Mouse (Mus musculus) kidney, adult 2 months (tissue): ENCODE measurements around the gene Tm9sf2. TPM values are rescaled to one million over a fixed set of nuclear protein-coding genes. Genes with fewer than 3 reads are reported as not detected.
"Not testable (repeated sequence)": the region's sequence is repeated elsewhere in the genome, so short reads cannot be mapped to it uniquely, and the experiment has no call there.

Experiments
- DNase-seq: peaks from one replicate; pipeline ENCODE4 v3.0.0; 2021
- H3K27ac ChIP-seq: fragments of 200-500 bp; 2 replicates; pipeline ENCODE4 v1.5.1; 2012; ENCODE audit warnings: low read depth, low read length, control low read depth, inconsistent platforms; ENCODE audit not compliant: insufficient read depth
- H3K27me3 ChIP-seq: fragments of 200-500 bp; replicated peaks from 2 replicates; pipeline ENCODE4 v1.6.1; 2012; ENCODE audit warnings: mild to moderate bottlenecking, moderate library complexity, low read length, inconsistent platforms; ENCODE audit not compliant: control insufficient read depth, insufficient read depth
- H3K36me3 ChIP-seq: fragments of 200-500 bp; 2 replicates; pipeline ENCODE4 v1.6.1; 2012; ENCODE audit warnings: mild to moderate bottlenecking, moderate library complexity, low read length, inconsistent platforms; ENCODE audit not compliant: control insufficient read depth, insufficient read depth
- H3K4me1 ChIP-seq: fragments of 200-500 bp; 2 replicates; pipeline ENCODE4 v1.6.1; 2011; ENCODE audit warnings: low read length; ENCODE audit not compliant: control insufficient read depth, insufficient read depth
- H3K4me3 ChIP-seq: fragments of 200-500 bp; 2 replicates; pipeline ENCODE4 v1.5.1; 2011; ENCODE audit warnings: mild to moderate bottlenecking, low read depth, low read length, control low read depth; ENCODE audit not compliant: insufficient read depth
- CTCF ChIP-seq: fragments of 200-500 bp; conservative IDR thresholded peaks from 2 replicates; pipeline ENCODE4 v1.5.1; 2011; ENCODE audit warnings: low read depth, mild to moderate bottlenecking, control low read depth, low read length, moderate library complexity, mixed read lengths; ENCODE audit not compliant: insufficient read depth, insufficient read length
- POLR2A ChIP-seq: fragments of 200-500 bp; IDR thresholded peaks from one replicate; pipeline ENCODE4 v1.6.1; 2011; ENCODE audit warnings: low read depth, low read length, control low read depth
- WGBS: fragments of 180-500 bp; shearing (Covaris S2); methylation state at CpG from one replicate; pipeline ENCODE4 v1.1.7; 2018; 5-methylcytosine and 5-hydroxymethylcytosine counted together
- polyA plus RNA-seq: library from polyadenylated mRNA; depleted of rRNA; stranded (reverse); fragments of >200 nt; gene quantifications from 2 replicates; pipeline ENCODE4 v1.2.3, GENCODE M21; 2012

Gene Tm9sf2
- polyA plus RNA-seq, 1 experiment: 136 TPM

GRCm38 (mm10) chr14:122099584-122099983 lies 7.3 kb upstream of the Tm9sf2 start:
- TF ChIP-seq POLR2A (no peak), CTCF (no peak)
- Histone ChIP-seq H3K27me3 (no peaks in the 10 kb centered on the region), H3K4me1 (peaks cover 2% of the 10 kb centered on the region; the same call in 1 of the 2 replicates), H3K27ac (no peak overlapping the region), H3K36me3 (no peaks in the 10 kb centered on the region), H3K4me3 (no peak overlapping the region)
- no peak for DNase-seq
- WGBS: 72% methylated on average over 4 of the region's 4 CpGs

DNA sequence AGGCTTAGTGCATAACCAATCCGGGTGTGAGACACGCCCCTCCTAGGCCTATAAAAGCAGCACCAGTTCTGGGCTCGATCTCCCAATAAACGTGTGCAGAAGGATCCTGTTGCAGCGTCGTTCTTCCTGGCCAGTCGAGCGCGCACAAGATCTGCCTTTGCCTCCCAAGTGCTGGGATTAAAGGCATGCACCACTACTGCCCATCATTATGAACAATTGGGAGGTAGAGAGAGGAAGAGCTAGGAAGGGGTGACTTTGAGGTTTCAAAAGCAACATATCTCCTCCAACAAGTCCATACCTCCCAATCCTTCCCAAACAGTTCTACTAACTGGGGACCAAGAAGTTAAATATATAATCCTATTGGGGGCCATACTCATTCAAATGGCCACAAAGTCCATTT lies 4.9 kb upstream of the Tm9sf2 start:
- 71% methylated on average over 9 of the region's 9 CpGs for WGBS
- not testable (repeated sequence) for H3K27me3 ChIP-seq, DNase-seq, H3K4me3 ChIP-seq, H3K4me1 ChIP-seq, H3K36me3 ChIP-seq, H3K27ac ChIP-seq

- H3K4me3 ChIP-seq: peak overlapping the region; percentile 51
- TF ChIP-seq CTCF: no peak
- peak; percentile 86 for TF ChIP-seq POLR2A
- peaks cover 9% of the 10 kb centered on the region; the same call in 1 of the 2 replicates for H3K4me1 ChIP-seq
- DNase-seq: peak; percentile 98
- H3K27ac ChIP-seq: peak overlapping the region; percentile 77
- 1% methylated on average over 24 of the region's 24 CpGs for WGBS
- no peaks in the 10 kb centered on the region for H3K27me3 ChIP-seq
- H3K36me3 ChIP-seq: no peaks in the 10 kb centered on the region
These were observed 2.0 kb upstream of the Tm9sf2 start for GRCm38 (mm10) chr14:122104881-122105280.

DNA sequence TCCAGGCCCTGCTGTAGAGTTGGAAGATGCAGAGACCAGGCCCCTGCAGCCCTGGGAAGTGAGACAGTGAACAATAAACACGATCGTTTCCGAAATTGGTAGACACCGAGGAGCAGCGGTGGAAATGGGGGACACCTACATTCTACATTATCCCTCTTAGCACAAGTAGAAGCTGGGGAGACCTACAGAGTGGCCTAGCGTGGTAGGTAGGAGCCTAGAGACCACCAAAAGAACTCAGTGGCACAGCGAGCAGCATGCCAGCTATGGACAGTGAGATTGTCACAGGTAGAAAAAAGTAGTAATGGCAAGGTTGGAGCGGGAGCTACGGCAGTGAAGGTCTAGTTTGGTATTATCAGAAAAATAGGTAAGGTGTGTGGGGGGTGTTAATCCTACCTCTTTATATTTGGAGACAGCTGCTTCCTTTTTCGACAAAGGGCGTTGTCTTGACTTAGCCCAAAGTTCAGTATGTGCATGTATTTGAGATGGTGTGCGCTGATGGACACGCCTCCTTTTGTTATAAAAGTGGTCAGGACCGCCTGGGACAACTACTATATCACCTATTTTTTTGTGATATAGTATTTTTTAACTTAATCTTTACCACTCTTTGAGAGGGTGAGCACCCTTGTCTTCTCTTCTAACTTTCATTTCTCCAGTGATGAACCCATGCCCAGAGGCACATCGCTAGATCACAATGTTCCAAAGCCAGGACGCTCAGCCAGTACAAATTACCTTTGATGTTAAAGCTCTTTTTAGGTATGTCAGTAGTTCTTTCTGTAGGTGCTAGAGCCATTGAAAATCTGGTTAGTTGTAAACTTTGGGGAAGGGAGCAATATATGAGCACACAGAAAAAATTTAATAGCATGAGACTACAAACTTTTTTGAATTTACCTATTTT lies 1.2 kb upstream of the Tm9sf2 start:
- Histone ChIP-seq H3K27ac (peak overlapping the region; percentile 77), H3K27me3 (no peaks in the 10 kb centered on the region), H3K36me3 (no peaks in the 10 kb centered on the region), H3K4me1 (peaks cover 9% of the 10 kb centered on the region; the same call in 1 of the 2 replicates), H3K4me3 (peak overlapping the region; percentile 51)
- DNase-seq: no peak
- 70% methylated on average over 16 of the region's 16 CpGs for WGBS
- TF ChIP-seq POLR2A (no peak), CTCF (no peak)

DNA sequence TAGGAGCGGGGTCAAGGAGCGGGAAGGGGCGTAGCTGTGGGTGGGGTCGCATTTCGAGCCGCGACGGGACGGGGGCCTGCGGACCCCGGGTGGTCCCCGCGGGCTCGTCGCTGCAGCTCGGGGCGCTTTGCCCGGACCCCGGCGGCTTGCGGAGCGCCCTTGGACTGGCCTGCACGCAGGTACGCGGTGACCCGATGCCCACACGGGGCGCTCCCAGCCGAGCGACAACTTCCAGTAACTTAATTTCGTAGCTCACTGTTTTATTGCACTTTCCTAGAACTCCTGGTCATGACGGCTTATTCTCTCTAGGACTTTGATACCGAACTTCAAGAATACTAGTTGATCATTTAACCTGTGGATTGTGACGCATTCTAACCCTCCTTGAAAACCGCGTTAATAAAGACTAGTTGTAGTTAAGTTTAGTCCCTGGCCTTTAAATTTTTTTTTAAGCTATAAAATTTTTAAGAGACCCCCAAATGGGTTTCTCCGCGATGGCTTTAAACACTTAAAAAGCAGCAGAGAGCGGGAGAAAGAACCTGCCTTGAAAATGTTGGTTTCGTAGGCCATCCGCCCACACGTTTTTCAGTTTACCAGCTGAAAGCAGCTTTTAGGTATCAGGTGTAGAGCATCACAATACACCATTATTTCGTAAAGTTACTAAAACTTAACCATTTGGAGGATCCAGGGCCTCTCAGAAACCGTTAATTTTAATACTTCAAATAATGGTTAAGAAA lies 810 bp downstream of the Tm9sf2 start:
- TF ChIP-seq POLR2A (peak; percentile 11), CTCF (no peak; the same call in 1 of the 2 replicates)

GRCm38 (mm10) chr14:122111681-122112080 lies 4.8 kb downstream of the Tm9sf2 start:
- no peak for DNase-seq
- Histone ChIP-seq H3K4me3 (no peak overlapping the region), H3K27me3 (no peaks in the 10 kb centered on the region), H3K27ac (no peak overlapping the region), H3K36me3 (no peaks in the 10 kb centered on the region), H3K4me1 (peaks cover 7% of the 10 kb centered on the region; the same call in 1 of the 2 replicates)
- WGBS: 74% methylated on average over 2 of the region's 2 CpGs
- no peak for TF ChIP-seq POLR2A
- TF ChIP-seq CTCF: no peak

More for the DNA sequence above, 810 bp downstream of the Tm9sf2 start:
- WGBS: 2% methylated on average over 42 of the region's 44 CpGs
- peak; percentile 90 for DNase-seq
- Histone ChIP-seq H3K27me3 (no peaks in the 10 kb centered on the region), H3K4me1 (peaks cover 9% of the 10 kb centered on the region; the same call in 1 of the 2 replicates), H3K36me3 (no peaks in the 10 kb centered on the region), H3K27ac (peak overlapping the region; percentile 80), H3K4me3 (peak overlapping the region; percentile 95)

- no peak overlapping the region for H3K4me3 ChIP-seq
- WGBS: 76% methylated on average over 5 of the region's 5 CpGs
- no peaks in the 10 kb centered on the region for H3K27me3 ChIP-seq
- no peak for DNase-seq
- peaks cover 11% of the 10 kb centered on the region; the same call in 1 of the 2 replicates for H3K4me1 ChIP-seq
- H3K27ac ChIP-seq: no peak overlapping the region
- no peak for TF ChIP-seq POLR2A
- H3K36me3 ChIP-seq: no peaks in the 10 kb centered on the region
These were observed 5.5 kb downstream of the Tm9sf2 start for GRCm38 (mm10) chr14:122112311-122112710.
